Mouse (Mus musculus) G1E (cell line): ENCODE results near the gene Sell.

Experiments
- CTCF ChIP-seq: IDR thresholded peaks from 2 replicates; pipeline ENCODE4 v1.5.1; 2012; ENCODE audit warnings: low read depth, low read length, inconsistent platforms, mixed read lengths
- GATA1 ChIP-seq: IDR thresholded peaks from 2 replicates; pipeline ENCODE4 v1.6.1; 2012; ENCODE audit warnings: borderline replicate concordance, low read length, inconsistent platforms, mixed read lengths
- POLR2AphosphoS5 ChIP-seq: IDR thresholded peaks from 2 replicates; pipeline ENCODE4 v1.6.1; 2012; ENCODE audit warnings: low read depth, low read length, inconsistent platforms; ENCODE audit not compliant: insufficient replicate concordance
- TAL1 ChIP-seq: conservative IDR thresholded peaks from 2 replicates; pipeline ENCODE4 v1.6.1; 2012; ENCODE audit warnings: low read depth, low read length, inconsistent platforms, mixed read lengths

DNA sequence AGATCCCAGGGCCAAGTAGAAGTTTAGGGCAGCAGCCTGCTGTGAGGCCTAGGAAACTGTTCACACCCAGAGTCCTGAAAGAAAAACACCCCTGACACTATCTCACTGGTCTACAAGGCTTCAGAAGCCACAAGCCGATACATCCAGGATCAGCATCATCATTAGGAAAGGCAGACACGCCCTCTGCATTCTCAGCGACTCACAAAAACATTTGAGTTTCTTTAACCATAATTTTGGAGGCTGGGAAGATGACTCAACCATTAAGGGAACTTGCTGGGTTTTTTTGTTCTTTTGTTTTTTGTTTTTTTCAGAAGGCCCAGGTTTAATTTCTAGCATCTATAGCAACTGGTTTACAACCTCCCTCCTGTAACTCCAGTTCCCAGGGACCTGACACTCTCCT is 62.1 kb downstream of the Sell start:
- TF ChIP-seq CTCF (no peak), GATA1 (no peak), POLR2AphosphoS5 (no peak), TAL1 (no peak)
